Mouse (Mus musculus) right cerebral cortex, postnatal 10 days (tissue): ENCODE measurements around the gene Esrrg.

Experiments used
- DNase-seq, 2 experiments: peaks; one replicate each; pipeline ENCODE4 v3.0.0; 2021; ENCODE audit warnings: low spot score in 2 of 2

The Esrrg gene

GRCm38 (mm10) chr1:188154466-188155110, 546.0 kb downstream of the Esrrg start:
- no peak for DNase-seq

GRCm38 (mm10) chr1:188155135-188155779, 546.7 kb downstream of the Esrrg start:
- DNase-seq, result no peak

- no peak for DNase-seq
These were observed 547.9 kb downstream of the Esrrg start for GRCm38 (mm10) chr1:188156520-188156919.

- DNase-seq, result no peak
These were observed 548.8 kb downstream of the Esrrg start for GRCm38 (mm10) chr1:188157237-188157955.

- no peak for DNase-seq
These were observed 550.1 kb downstream of the Esrrg start for GRCm38 (mm10) chr1:188158675-188159074.

GRCm38 (mm10) chr1:188159108-188159507, 550.5 kb downstream of the Esrrg start:
- no peak for DNase-seq

- no peak for DNase-seq
These were observed 554.5 kb downstream of the Esrrg start for GRCm38 (mm10) chr1:188163058-188163457.

- no peak for DNase-seq
These were observed 555.7 kb downstream of the Esrrg start for GRCm38 (mm10) chr1:188164251-188164650.

GRCm38 (mm10) chr1:188173859-188174258, 565.3 kb downstream of the Esrrg start:
- no peak for DNase-seq

- DNase-seq, result no peak
These were observed 574.4 kb downstream of the Esrrg start for GRCm38 (mm10) chr1:188182951-188183350.

- no peak for DNase-seq
These were observed 578.0 kb downstream of the Esrrg start for GRCm38 (mm10) chr1:188186440-188187117.

- no peak for DNase-seq
These were observed 584.4 kb downstream of the Esrrg start for GRCm38 (mm10) chr1:188192971-188193370.

- DNase-seq, result no peak
These were observed 598.8 kb downstream of the Esrrg start for GRCm38 (mm10) chr1:188207421-188207820.

GRCm38 (mm10) chr1:188209025-188209424, 600.4 kb downstream of the Esrrg start:
- no peak for DNase-seq

- DNase-seq, result no peak
These were observed 606.5 kb downstream of the Esrrg start for GRCm38 (mm10) chr1:188214885-188215611.

- no peak for DNase-seq
These were observed 612.7 kb downstream of the Esrrg start for GRCm38 (mm10) chr1:188221226-188221792.

GRCm38 (mm10) chr1:188233036-188233724, 624.6 kb downstream of the Esrrg start:
- no peak for DNase-seq

- DNase-seq, result no peak
These were observed 630.0 kb downstream of the Esrrg start for GRCm38 (mm10) chr1:188238636-188239035.

GRCm38 (mm10) chr1:188241766-188242165, 633.2 kb downstream of the Esrrg start:
- no peak for DNase-seq

GRCm38 (mm10) chr1:188257500-188257899, 648.9 kb downstream of the Esrrg start:
- peak; percentile 29 to 32 for DNase-seq
